Mouse (Mus musculus): ENCODE data around the gene Immp2l.

GRCm38 (mm10) chr12:41573754-41574153 lies 549.9 kb downstream of the Immp2l start:
- TF ChIP-seq MAFK (IDR thresholded peaks at IDR 0.05; ENCODE audit: insufficient read depth, low read depth, low read length) (no peak), ZC3H11A (IDR thresholded peaks at IDR 0.05; ENCODE audit: borderline replicate concordance, low read depth, low read length) (no peak), CHD2 (IDR thresholded peaks at IDR 0.05; ENCODE audit: low read depth, low read length) (no peak), HCFC1 (IDR thresholded peaks at IDR 0.05; ENCODE audit: borderline replicate concordance, insufficient read depth, low read length) (no peak)

All from ES-E14 (cell line).